Comparison of ENCODE assay signal across 8 mouse cellular contexts in genomic region chr8:61700298-61700697, GRCm38 (mm10).
A peak's percentile ranks its signal among the peaks of the same experiment; 100 is the strongest.
DNase-seq lines count a peak whose midpoint lies in the region; ATAC-seq and TF ChIP-seq lines count a peak whose summit lies in the region.

No protein-coding gene starts in this region.

- H3K9me3 ChIP-seq in lung, embryonic 14.5 days (ENCODE audit: low read depth, low read length): no peaks in the 10 kb centered on the region
- no peaks in the 10 kb centered on the region for H3K9me3 ChIP-seq in embryonic facial prominence, embryonic 10.5 days

- no peak overlapping the region for H3K27ac ChIP-seq in lung, embryonic 14.5 days (ENCODE audit: low read depth)
- H3K27ac ChIP-seq in embryonic facial prominence, embryonic 10.5 days (replicated peaks): 0 out of 2 replicates have a peak overlapping the region, but pooled peaks have one; percentile 35

- H3K36me3 ChIP-seq in lung, embryonic 14.5 days (ENCODE audit: insufficient read depth): no peaks in the 10 kb centered on the region
- peaks cover 34% of the 10 kb centered on the region for H3K36me3 ChIP-seq in embryonic facial prominence, embryonic 10.5 days (replicated peaks)

- no peak overlapping the region for H3K4me3 ChIP-seq in lung, embryonic 14.5 days (ENCODE audit: low read depth, low read length)
- no peak overlapping the region for H3K4me3 ChIP-seq in embryonic facial prominence, embryonic 10.5 days

- ATAC-seq in lung, embryonic 14.5 days (ENCODE audit: insufficient read depth): no peak

- 0 out of 2 replicates have a peak, but pooled peaks cover 2% of the 10 kb centered on the region for H3K4me1 ChIP-seq in lung, embryonic 14.5 days (ENCODE audit: insufficient read depth)
- peaks cover 43% of the 10 kb centered on the region for H3K4me1 ChIP-seq in embryonic facial prominence, embryonic 10.5 days

- H3K4me2 ChIP-seq in lung, embryonic 14.5 days: no peak overlapping the region

- no peaks in the 10 kb centered on the region for H3K27me3 ChIP-seq in lung, embryonic 14.5 days (ENCODE audit: insufficient read depth, low read length)
- no peaks in the 10 kb centered on the region for H3K27me3 ChIP-seq in embryonic facial prominence, embryonic 10.5 days (replicated peaks; ENCODE audit: low read depth, poor library complexity, severe bottlenecking)

- TF ChIP-seq CTCF in lung, embryonic 14.5 days (IDR thresholded peaks at IDR 0.05; ENCODE audit: low read depth): peak; percentile 57

- 88% methylated on average over 1 of the region's 1 CpGs for WGBS in lung, embryonic 14.5 days
- 88% methylated on average over 1 of the region's 1 CpGs for WGBS in embryonic facial prominence, embryonic 10.5 days

- H3K9ac ChIP-seq in lung, embryonic 14.5 days: no peak overlapping the region

- peak; percentile 12 to 15 for DNase-seq in adrenal gland, postnatal 36 days
- DNase-seq in adrenal gland, adult 2 months: no peak
- peak; percentile 60 for DNase-seq in lung, embryonic 14.5 days
- DNase-seq in lung, adult 18-20 months: no peak
- DNase-seq in embryonic facial prominence, embryonic 10.5 days (ENCODE audit: low spot score): peak; percentile 39
- DNase-seq in skeletal muscle tissue, adult 2 months (ENCODE audit: low read depth, low spot score): peak; percentile 30
- DNase-seq in left cerebral cortex, postnatal 36 days (ENCODE audit: low spot score in 2 of 2): no peak
- DNase-seq in left cerebral cortex, adult 11 months (ENCODE audit: low spot score): no peak

- intact Hi-C loops in left cerebral cortex, postnatal 36 days (cut with DNase I): no loop called here

Comparison
In these comparisons a context has a peak if more than half of its experiments do, and no peak if none do; other contexts are left out.
1. DNase-seq: peak in adrenal gland, postnatal 36 days (2 of 2), lung, embryonic 14.5 days (single experiment), embryonic facial prominence, embryonic 10.5 days (single experiment) and skeletal muscle tissue, adult 2 months (single experiment); none in adrenal gland, adult 2 months (single experiment), lung, adult 18-20 months (0 of 2), left cerebral cortex, postnatal 36 days (0 of 2) and left cerebral cortex, adult 11 months (single experiment).